Mouse (Mus musculus): Measurements from ENCODE around the gene Hmg20a.

Gene Hmg20a

DNA sequence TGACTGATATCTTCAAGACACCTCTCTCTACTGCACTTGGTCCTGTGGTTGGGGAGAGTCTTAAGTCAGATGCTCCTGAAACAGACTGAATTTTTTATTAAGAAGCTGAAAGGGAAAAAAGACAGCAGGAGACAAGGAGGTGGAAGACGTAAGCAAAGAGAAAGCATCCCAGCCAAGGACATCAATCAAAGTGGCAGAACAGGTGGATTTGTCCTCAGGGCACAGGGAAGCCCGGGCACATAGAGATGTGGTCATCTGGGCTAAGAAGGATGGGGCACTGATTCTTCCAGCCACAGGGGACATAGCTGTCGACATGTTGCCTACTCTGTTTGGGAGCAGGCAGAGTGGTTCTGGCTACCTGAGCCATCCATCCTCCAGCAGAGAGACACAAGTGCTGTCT, 97.8 kb downstream of the Hmg20a start:
- in situ Hi-C loops (cut with MseI, MboI) = loop anchor here in 1 of 2 experiments (25.0 kb wide), 1 partner anchor 304 kb away; no protein-coding TSS in a partner anchor

DNA sequence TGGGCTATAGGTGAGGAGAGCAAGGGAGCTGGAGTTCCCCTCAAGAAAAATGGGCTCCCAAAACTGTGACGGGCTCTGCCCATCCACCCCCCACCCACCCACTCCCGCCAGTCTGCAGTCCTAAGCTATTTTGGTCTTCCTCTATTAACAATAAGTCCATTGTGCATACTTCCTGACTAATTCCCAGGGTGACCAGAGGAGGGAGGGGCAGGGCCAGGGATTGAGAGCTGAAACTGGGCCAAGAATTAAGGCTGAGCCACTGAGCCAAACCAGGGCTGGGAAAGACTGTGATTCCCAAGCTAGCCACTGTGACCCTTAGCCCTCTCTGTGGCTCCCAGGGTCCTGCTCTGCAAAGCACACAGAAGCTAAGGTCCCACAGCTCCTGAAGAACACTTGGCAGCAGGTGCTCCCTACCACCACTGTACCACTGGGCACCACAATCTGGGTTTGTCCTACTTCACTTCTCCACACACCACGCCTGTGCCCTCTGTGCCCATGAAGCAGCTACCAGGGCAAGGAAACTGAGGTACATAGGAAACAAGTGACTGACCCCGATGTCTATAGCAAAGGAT, 98.4 kb downstream of the Hmg20a start:
- in situ Hi-C loops (cut with MseI, MboI) = loop anchor here in 1 of 2 experiments (25.0 kb wide), 1 partner anchor 304 kb away; no protein-coding TSS in a partner anchor

DNA sequence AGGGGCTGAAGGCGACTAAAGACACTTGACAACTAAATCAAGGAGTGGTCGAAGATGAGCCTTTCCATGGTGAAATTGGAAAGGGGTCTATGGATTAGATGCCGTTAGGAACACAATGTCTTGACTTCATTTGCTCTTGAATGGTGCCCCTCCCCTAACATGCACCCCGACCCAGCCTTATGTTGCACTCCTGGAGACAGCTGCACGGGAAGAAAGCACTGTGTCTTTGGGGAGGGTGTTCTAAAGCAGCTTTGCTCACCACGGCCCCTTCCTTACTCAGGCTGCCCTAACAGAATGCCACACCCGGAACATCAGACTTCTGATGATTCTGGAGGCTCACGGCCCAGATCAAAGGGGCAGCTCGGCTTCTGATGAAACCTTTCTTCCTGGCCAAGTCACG, 103.9 kb downstream of the Hmg20a start:
- in situ Hi-C loops (cut with MseI, MboI) = loop anchor here in 1 of 2 experiments (25.0 kb wide), 1 partner anchor 310 kb away; no protein-coding TSS in a partner anchor

DNA sequence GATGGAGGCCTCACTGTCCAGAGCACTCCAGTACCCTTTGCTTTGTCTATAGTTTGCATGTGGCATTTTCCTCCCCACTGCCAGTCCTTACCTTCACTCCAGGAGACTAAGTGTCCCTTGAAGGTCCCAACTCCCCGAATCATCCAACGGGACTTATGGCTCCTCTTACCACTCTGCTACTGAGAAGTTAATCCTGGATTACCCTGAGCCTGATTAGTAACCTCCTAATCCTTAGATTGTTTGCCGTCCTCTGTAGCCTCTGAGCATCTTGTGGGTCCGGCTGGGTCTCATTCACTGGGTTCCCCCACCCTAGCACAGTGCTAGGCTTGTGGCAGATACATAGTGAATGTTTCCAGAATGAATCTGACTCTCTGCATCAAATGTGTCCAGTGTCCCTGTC, 109.5 kb downstream of the Hmg20a start:
- in situ Hi-C loops (cut with MseI, MboI) = no loop called here

DNA sequence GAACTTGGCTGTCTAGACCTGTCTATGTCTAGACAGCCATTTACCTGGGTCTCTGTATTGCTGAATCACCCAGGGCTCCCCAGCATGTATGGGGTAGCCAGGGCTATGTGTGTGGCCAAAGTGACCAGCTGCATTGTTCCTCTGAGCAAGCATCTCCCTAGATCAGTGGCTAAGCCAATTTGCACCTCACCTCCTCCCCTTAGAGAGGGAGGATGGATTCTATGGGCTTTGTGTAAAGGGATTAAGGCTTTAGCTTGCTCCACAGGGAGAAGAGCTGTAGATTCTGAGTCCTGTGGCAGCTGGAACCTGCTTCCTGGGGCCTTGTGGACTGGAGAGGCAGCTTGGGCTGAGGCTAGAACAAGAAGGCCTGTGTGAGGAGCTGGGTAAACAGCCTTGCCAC, 113.6 kb downstream of the Hmg20a start:
- in situ Hi-C loops (cut with MseI, MboI) = no loop called here

DNA sequence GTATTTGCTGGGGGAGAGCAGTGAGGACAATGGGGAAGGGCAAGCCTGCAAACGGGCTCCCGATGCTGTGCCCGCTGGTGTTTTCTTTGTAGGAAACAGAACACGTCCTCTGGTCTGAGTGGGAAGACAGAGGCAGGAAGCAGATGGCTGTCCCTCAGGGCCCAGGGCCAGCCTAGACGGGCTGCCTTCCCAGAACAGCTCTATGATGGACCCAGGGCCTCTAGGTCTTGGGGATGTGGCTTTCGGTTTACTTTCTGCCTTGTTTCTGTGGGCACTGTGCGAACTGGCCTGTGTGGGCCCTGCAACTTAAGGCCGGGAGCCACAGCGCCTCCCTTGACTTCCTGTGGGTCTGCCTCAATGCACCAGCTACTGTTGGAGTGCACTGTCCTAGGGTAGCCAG, 115.5 kb downstream of the Hmg20a start:
- in situ Hi-C loops (cut with MseI, MboI) = no loop called here

DNA sequence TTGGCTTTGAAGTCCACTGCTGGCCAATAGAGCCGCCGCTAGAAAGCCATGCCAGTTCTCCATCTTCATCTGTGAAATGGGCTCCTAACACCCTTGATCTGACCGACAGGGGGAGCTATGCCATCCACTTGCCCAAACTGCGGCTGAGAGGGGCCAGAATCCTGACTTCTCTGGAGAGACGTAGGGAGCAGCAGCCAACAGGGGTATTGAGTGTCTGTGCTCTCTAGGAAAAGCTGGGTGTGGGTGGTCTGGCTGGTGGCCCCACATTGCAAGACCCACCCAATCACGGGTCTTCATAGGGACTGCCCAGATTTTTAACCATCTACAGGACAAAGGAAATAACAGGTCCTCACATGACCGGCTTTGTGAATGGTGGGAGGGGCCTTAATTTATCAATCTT, 116.3 kb downstream of the Hmg20a start:
- in situ Hi-C loops (cut with MseI, MboI) = no loop called here

DNA sequence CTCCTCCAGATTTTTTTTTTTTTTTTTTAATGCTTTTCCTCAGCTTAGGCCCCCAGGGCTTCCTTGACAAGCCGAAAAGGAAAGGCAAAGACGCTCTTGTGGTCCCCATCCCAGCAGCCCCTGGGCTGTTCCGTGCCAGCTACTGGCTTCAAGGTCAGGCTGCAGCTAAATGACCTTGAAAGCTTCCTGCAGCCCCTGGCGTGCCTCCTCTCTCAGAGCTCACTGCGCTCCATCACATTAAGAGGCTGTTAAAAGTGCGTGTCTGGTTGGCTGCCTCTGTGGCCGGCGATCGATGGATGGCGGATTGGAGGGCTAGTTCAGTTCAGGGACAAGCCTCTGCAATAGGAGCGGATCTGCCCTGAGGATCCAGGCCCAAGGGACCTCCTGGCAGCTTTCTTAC, 117.0 kb downstream of the Hmg20a start:
- in situ Hi-C loops (cut with MseI, MboI) = no loop called here

DNA sequence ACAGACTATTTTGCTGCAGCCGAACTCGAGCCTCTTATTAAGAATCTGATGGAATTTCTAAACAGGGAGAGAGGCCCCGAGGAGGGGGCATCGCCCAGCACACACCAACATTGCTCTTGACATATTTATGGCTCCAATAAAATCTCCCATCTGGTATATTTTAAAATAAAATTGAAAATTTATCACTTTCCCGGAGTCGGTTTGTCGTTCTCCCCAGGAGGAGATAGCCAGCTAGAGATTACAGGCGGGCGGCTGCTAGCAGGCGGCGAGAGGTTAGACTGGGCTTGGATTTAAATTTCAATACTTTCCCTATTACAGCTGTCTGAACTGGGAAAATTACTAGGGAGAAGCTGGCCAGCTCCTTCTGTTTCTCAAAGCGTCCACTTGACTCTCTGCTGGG, 121.6 kb downstream of the Hmg20a start:
- in situ Hi-C loops (cut with MseI, MboI) = no loop called here

DNA sequence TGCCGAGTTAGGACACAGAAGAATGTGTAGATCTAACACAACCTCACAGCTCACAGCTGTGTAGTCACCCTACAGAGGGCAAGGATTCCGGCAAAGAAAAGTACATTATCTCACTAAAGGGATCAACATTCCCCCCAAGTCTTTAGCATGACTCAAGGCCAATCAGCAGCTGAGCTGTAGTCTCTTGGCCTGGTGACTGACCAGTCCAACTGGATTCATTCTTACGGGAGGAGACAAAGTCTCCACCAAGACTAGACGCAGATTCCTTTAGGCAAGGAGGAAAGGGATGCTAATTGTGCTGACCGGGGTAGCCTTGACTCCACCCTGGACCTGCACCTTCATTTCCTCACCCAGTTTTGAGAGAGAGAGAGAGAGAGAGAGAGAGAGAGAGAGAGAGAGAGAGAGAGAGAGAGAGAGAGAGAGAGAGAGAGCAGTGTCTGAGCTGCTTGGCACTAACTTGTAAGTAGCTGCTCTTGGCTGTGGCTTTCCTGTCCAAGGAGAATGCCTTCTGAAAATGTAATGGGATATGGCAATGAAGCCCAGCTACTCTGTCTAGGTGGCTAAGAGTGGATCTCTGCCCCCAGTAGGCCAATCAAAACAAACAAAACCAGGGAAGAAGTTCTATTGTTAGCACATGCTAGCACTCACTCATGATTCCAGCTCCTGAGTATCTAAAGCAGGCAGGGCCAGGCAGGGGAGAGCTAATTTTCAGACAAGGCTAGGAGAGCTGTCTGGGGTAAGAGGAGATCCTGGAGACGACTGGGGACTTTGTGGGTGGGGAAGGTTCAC, 126.5 kb downstream of the Hmg20a start:
- in situ Hi-C loops (cut with MseI, MboI) = no loop called here

Data from mouse trophoblast stem cell (cell line).